Mouse (Mus musculus) layer of hippocampus, adult 9-11 months (tissue): ENCODE results near the gene Zfand2b.

Experiments
- DNase-seq: peaks from one replicate; pipeline ENCODE4 v3.0.0; 2022

Gene Zfand2b

GRCm38 (mm10) chr1:75168472-75169464 lies at the start of gene Zfand2b:
Zfand2b (plus strand) TSS chr1:75168646.
- peak; percentile 96 for DNase-seq

DNA sequence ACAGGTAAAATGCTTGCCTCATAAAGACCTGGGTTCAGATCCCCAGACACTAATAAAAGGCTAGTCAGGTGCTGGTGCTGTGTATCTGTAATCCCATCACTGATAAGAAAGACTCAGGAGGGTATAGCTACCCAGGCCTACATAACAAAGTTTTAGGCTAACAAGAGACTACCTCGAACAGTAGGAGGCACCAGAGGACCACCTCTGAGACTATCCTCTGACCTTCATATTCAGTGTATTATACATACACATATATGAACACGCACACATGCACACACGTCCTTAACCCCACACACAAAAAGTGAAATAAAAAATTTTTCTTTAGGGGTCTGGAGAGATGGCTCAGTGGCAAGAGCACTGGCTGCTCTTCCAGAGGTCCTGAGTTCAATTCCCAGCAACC lies 46.2 kb upstream of the Zfand2b start:
- DNase-seq = no peak

- DNase-seq = peak; percentile 93
Measured at GRCm38 (mm10) chr1:75124346-75125321, 43.8 kb upstream of the Zfand2b start, which contains the start of gene Nhej1. Nhej1 (minus strand) TSS chr1:75125200.

DNA sequence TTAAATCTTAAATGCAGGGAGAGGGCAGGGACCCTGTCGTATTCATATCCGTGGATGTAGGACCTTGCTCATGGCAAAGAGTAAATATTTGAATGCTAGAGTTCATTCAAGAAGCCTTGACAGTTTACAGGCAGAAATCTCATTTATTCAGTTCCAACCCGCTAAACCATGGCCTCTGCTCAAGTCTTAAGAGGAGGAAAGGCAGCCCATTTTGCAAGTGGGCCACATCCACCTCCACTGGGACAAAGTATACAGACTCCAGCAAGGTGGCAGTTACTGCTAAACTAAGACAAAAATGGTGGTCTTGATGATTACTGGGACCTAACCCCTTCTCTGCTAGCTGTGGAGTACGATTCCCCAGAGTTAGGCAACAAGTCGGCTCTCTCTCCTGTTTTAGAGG lies 43.0 kb upstream of the Zfand2b start:
- DNase-seq = no peak

GRCm38 (mm10) chr1:75128641-75129040 lies 39.8 kb upstream of the Zfand2b start:
- DNase-seq = no peak

- DNase-seq = no peak
Measured at GRCm38 (mm10) chr1:75133421-75134207, 34.8 kb upstream of the Zfand2b start, which contains the start of gene Slc23a3. Slc23a3 (minus strand) TSS chr1:75133890.

- DNase-seq = no peak
Measured at GRCm38 (mm10) chr1:75136293-75136692, 32.2 kb upstream of the Zfand2b start.

- no peak for DNase-seq
Measured at GRCm38 (mm10) chr1:75136730-75137129, 31.7 kb upstream of the Zfand2b start.

GRCm38 (mm10) chr1:75138448-75138847 lies 30.0 kb upstream of the Zfand2b start:
- DNase-seq = no peak

DNA sequence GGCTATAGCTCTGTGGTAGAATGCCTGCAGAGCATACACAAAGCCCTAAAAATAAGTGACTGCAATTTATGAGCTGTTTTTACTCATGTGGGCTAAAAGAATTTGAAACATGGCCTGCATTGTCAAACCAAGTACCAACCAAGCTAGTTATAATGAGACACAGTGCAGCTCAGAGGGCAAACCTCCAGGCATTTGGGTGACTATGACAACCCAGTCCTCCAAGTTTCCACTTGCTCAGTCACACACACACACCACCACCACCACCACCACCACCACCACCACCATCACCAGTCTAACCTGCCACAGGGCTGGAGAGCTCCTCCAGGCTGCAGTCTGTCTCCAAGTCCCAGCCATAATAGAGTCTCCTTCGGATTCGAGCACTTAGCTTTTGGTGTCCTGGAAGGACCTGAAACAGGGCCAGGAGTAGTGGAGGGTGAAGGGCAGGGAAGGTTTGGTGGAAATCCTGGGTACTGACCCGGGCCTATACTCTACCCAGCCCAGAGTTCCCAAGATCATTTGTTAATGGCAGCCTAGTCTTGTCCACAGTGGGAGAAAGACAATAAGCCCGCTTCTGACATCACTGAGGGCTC lies 27.8 kb upstream of the Zfand2b start:
- DNase-seq = no peak

GRCm38 (mm10) chr1:75141486-75142190 lies 26.8 kb upstream of the Zfand2b start:
- peak; percentile 56 for DNase-seq

GRCm38 (mm10) chr1:75142301-75143261 lies 25.9 kb upstream of the Zfand2b start, which contains the start of the genes Cnppd1 and Retreg2:
Cnppd1 (minus strand) TSS chr1:75142711.
Retreg2 (plus strand) TSS chr1:75142778.
- DNase-seq = peak; percentile 95

- DNase-seq = no peak
Measured at GRCm38 (mm10) chr1:75145589-75145988, 22.9 kb upstream of the Zfand2b start.

- no peak for DNase-seq
Measured at GRCm38 (mm10) chr1:75147411-75148135, 20.9 kb upstream of the Zfand2b start.

- DNase-seq = no peak
Measured at GRCm38 (mm10) chr1:75148727-75149126, 19.7 kb upstream of the Zfand2b start.

GRCm38 (mm10) chr1:75155837-75156236 lies 12.6 kb upstream of the Zfand2b start:
- DNase-seq = no peak

DNA sequence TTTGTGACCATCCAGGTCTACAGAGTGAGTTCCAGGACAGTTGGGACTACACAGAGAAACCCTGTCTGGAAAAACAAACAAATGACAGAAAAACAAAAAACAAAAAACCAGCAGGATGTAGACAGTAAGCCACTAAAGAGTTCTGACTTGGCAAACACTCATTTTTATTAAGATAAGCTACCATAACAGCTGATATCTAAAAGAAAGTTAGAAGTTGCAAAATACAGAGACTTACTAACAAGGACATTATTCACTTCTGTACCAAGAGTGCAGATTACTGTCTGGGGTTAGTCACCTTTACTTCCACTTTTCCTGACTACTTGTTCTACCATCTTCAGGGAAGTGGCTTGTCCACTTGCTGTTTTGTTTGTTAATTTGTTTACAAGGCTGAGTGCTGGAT lies 9.5 kb upstream of the Zfand2b start:
- no peak for DNase-seq

DNA sequence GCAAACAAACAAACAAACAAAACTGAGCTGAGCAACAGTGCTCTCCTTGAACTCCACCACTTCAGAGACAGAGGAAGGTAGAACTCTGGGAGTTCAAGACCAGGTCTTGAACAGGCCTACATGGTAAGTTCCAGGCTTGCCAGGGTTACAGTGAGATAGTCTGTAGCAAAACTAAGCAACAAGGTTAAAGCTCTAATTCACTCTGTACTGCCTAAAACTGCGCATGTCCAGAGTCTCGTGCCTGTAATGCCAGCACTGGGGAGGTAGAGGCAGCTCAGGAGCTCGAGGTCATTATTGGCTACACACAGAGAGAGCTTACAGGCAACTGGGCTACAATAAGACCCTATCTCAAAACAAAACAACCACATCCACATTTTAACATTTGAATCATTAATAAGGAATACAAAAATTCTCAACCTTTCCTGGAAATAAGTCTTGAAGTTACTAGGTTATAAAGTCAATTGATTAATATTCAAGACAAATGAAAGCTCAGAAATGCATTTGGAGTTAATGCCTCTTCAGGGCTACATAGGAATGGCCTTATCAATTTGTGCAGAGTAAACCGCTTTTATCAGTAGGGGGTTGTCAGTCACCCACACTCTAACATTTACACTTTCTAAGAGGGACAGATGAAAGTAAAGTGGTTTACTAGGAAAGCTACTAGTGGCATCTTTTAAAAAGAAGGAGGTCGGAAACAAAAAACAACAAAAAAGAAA lies 8.7 kb upstream of the Zfand2b start:
- DNase-seq = no peak
